Mouse (Mus musculus): ENCODE results near the gene Catsperb. TPM values are rescaled to one million over a fixed set of nuclear protein-coding genes. Genes with fewer than 3 reads are reported as not detected.
"Not testable (repeated sequence)": the region's sequence is repeated elsewhere in the genome, so short reads cannot be mapped to it uniquely, and the experiment has no call there.

Catsperb gene
- total RNA-seq (2021), result not detected
- long read RNA-seq, experiment 1, result 0 reads
- long read RNA-seq, experiment 2, result 0 reads

DNA sequence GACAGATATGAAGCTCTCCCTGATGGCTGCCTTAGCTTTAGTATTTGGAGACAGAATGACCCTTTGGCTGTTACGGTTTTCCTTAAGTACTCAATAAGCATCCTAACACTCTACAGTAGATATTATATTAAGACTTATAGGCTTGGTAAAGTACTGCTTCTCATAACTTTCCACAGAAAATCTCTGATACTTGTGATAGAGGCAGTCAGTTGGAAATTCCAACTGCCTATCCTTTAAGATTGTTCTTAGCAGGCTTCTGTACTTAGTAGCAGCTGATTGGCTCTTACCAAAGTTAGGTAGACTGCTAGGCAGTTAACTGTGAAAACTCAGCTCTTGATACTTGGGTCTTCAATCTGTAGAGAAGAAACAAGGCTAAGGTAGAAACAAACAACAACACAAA is at the start of gene Catsperb:
Catsperb (plus strand) TSS at position 301 of the 400 bp plus-strand sequence.
- not testable (repeated sequence) for DNase-seq (ENCODE audit: low spot score)

DNA sequence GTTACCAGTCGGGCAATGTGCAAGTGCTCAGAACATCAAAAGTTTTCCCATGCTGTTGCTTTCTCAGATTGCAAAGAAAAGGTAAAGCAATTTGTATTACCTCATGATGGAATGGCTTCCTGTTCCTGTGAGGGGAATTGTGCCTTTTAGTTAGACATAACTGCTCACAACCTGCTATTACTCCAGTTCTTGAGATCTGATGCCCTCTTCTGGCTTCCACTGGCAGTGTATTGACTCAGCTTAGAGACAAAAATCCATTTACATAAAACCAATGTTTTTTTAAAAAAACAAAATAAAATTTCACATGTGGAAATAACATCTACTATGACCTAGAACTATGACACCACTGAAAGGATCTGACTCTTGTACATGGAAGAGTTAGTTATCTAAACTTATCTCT is 43.0 kb upstream of the Catsperb start:
- DNase-seq (ENCODE audit: low spot score), result not testable (repeated sequence)

DNA sequence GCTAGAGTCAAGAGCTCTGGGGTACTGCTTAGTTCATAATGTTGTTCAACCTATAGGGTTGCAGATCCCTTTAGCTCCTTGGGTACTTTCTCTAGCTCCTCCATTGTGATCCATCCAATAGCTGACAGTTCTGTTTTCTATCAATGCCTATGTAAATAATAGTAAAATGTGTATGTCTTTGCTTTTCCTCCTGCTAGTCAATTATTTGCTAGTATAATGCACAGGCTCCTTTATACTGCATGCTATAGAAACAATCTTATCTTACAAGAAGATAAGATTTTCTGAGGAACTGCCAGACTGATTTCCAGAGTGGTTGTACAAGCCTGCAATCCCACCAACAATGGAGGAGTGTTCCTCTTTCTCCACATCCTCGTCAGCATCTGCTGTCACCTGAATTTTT is 23.0 kb upstream of the Catsperb start:
- DNase-seq (ENCODE audit: low spot score), result not testable (repeated sequence)

DNA sequence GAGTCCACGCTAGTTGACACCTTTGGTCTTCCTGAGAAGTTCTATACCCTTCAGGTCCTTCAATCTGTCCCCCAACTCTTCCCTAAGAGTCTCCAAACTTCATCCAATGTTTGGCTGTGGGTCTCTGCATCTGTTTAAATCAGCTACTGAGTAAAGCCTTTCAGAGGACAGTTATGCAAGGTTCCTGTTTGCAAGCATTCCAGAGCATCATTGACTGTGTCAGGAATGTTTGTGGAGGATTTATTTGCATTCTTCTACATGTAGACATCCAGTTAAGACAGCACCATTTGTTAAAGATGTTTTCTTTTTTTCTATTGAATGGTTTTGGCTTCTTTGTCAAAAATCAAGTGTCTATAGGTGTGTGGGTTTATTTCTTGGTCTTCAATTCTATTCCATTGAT is 21.7 kb downstream of the Catsperb start:
- DNase-seq (ENCODE audit: low spot score), result no peak

DNA sequence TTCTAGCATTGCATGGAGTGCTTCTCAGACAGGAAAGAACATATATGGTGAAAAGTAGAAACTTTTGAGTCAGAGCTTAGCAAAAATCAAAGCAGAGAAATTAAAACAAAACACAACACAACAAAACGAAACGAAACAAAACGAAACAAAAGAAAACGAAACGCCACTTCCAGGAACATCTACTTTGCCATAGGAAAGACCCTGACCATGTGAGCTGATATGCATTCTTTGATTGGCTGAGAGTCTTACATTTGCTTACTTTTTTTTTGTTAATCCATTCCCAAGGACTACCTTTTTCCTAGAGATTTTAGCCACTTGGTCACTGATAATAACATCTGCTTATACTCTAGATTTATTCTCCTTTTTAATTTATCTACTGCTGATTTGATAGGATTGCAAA is 57.6 kb downstream of the Catsperb start:
- DNase-seq (ENCODE audit: low spot score), result no peak

DNA sequence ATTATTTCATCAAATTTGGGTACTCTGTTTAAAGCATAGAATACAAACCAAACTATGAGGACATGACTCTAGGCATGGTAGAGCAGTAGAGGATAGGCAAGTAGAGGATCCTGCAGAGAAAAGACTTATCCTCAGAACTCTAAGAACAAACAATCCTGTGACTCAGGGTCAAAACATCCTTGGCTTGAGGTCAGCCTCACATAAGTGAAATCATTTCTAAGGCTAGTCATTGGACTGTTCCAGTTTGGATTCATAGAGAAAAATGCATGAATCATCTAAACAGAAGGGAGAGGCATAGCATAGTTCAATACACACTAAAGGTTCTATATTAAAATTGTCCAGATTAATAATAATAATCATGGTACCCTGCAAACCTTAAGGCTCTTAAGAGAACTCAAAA is 79.1 kb downstream of the Catsperb start:
- no peak for DNase-seq (ENCODE audit: low spot score)

DNA sequence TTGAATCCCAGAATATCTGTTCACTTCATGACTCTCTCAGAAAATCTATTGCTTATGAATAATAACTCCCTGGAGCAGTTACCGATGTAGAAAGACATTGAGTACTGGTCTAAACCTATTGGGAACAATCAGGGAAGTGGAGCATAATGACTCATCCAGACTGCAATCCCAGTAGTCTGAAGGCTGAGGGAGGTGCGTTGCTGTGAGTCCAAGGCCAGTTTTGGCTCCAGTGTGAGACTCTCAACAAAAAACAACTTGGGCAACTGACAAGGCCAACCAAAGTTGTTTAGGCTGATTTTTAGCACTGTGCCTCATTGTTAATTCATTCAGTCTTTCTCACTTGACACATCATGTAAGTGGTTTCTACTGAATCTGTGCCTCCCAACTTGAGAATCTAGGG is 106.9 kb downstream of the Catsperb start:
- peak; percentile 52 for DNase-seq (ENCODE audit: low spot score)

DNA sequence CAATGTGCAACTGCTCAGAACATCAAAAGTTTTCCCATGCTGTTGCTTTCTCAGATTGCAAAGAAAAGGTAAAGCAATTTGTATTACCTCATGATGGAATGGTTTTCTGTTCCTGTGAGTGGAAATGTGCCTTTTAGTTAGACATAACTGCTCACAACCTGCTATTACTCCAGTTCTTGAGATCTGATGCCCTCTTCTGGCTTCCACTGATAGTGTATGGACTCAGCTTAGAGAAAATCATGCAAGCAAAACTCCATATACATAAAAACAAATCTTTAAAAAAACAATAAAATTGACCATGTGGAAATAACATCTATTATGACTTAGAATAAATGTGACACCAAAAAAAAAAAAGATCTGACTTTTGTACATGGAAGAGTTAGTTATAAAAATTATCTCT is 202.2 kb downstream of the Catsperb start:
- DNase-seq (ENCODE audit: low spot score), result not testable (repeated sequence)

DNA sequence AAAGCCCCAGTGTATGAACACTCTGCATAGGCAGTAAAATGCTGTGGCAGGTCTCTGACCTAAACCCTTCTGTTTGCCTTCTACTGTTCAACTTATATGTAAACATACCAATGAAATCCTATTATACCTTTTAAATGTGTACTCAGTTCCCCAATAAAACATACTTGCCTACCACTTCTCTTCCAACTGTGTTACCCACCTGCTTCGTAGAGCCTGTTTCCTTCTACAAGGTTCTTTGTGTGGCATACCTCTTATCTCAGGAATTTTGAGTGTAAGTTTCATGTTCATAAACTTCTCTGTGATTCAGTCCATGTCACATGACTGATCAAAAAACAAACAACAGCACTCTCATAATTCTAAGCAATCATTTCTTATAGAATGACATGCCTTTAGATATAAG is 228.7 kb downstream of the Catsperb start:
- no peak for DNase-seq (ENCODE audit: low spot score)

DNA sequence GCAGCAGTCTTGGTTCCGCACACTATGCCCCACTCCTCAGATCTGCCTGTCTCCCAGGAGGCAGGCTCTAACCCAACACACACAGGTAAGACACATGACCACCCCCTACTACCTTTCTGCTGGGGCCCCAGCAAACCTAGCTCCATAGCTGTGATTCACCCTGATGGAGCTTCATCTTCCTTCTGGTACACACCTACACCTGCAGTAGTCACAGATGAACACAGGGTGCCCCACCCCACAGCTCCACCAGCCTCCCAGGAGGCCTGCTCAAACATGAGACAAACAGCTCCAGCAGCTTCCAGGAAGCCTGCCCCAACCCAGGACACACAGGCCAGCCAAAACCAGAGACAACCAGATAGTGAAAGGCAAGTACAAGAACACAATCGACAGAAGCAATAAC is 263.0 kb downstream of the Catsperb start:
- no peak for DNase-seq (ENCODE audit: low spot score)

Small RNA genes within 50 kb of the gene (microRNA-seq; reads per million reads assigned to microRNA genes)
- not detected for gene Gm24542

Measured in gastrocnemius, adult 18-20 months (tissue).